Mouse (Mus musculus) cerebellum, adult 11-12 months (tissue): ENCODE results near the gene Ptprq.

Experiments
- DNase-seq: peaks from one replicate; pipeline ENCODE4 v3.0.0; 2022

The Ptprq gene

DNA sequence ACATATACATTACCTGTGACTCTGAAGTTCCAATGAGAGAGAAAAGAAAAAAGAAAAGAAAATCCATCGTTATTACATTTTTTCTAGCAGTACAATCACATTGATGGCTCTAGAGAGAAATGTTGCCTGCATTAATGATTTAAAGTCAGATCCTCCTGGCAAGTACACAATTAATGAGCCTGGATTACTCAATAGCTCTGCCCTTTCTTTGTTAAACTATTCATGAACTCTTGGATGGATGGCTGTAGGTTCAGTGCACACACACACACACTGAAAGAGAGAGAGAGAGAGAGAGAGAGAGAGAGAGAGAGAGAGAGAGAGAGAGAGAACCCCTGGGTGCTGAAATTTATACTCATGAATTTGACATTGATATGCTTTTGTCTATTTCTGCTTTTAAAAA, at the start of gene Ptprq:
Gene Ptprq, minus strand, starts transcription at position 246 of the 400 bp plus-strand sequence.
- DNase-seq: no peak

DNA sequence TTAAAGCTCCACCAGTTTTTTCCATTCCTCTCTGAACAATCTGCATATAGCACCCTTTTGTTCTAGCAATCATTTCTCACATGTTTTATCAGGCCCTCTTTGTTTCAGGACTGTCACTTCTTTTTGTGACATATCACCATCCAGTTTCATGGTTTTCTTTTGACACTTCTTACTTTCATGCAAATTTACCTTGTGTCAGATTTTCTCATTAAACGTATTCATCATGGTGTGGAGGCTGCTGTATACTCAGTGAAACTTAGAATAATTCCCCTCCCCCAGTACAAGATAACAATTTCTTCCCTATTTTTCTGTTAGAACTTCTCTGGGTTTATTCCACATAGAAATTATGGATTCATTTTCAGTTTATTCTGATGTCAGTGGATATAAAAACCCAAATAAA, 39.8 kb upstream of the Ptprq start:
- DNase-seq: no peak

DNA sequence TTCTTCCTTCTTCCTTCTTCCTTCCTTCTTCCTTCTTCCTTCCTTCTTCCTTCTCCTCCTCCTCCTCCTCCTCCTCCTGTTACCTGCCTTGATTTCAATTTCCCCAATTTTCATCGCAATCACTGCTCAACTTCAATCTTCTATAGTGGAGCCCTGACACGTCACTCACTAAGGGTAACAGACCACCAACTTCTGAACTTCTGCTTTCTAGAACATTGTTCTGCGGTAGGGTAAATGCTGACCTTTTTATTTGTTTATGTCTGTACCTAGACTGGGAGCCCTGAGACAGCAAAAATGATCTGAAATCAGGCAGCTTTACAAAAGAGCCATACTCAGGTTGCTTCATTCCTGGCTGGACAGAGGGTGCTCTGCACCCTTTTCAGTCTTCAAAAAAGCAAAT, 33.6 kb upstream of the Ptprq start:
- DNase-seq: no peak

DNA sequence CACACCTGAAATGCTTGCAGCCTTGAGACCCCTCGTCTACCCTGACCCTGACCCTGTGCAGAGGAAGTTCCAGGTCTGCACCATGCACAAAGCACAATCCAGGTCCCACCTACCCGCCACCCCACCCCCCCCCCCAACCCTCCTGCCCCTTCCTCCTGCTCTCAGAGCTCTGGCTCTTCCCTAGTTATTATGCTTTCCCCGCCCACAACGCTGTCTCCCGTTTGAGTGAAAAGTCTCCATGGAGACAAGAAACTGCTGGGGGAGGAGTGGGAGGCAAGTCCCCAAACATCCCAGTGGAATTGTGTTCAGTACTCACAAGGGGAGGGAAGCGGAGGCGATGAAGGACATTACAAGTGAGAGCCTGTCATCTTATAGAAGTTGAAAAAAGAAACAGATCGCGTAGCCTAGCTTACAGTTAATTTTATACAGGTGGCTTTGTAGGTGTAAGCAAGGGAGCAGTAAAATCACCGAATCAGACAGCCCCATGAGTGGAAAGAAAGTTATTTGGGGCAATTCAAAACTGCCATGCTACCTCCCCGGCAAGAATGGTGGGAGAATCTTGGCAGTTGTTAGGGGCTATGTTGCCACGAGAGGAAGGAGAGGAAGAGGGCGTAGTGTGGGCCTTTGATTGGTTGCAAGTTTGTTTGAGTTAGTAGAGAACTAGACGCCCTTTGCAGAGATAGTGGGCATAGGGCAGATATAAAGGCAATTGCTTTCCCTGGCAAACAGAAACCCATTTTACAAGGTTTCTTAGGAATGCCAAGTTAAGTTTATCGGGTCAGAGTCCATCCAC, 32.7 kb upstream of the Ptprq start:
- no peak for DNase-seq

DNA sequence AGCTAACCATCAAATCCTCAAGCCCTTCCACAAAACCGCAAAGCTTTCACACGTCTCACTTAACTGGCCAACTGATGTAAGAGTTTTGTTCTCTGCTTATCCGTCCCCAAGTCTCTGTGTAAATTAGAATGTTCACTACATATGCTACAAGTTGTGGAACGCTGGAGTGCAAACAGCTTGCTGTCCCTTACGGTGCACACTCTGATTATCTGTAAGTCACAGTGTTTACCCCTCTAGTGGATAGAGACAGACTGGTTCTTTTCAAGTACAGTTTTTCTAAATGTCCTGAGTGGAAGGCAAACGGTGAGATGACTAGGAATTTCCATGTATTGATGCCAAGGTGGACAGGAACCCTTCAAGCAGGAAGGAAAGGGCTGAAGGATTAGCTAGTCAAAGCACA, 32.1 kb upstream of the Ptprq start:
- DNase-seq: no peak

DNA sequence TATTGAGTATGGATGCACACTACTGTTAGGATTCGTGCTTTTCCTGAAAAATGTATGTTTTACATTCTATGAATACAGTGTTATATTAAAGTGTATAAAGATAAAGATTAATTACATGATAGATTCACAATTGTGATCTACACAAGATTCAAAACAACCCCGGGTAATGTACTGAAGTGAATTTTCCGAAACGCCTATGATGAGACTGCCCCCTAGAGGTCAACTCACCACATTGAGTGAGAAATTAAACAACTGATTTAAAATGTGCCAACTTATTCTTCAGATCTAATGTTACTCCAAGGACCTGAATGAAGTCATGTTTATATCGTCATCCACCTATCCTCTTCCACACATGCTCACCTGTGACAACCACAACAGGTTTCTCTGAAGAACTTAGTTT, 27.7 kb upstream of the Ptprq start:
- DNase-seq: no peak

DNA sequence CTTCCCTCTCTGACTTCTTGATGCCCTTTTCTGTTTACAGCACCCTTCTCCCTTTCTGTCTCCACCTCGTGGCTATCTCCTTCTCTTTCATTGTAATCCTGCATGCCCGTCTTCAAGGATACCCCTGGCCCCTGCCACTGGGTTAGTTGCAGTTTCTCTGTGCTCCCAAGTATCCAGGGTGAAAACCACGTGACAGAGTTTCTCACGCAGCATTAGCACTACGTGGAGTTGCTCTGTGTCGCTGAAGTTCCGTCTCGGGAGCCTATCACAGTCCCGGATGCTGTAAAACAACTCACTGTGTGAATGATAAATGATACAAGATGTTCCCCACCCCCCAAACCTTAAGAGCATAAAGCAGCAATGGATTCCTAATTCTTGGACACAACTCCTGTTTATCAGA, 26.9 kb upstream of the Ptprq start:
- no peak for DNase-seq

DNA sequence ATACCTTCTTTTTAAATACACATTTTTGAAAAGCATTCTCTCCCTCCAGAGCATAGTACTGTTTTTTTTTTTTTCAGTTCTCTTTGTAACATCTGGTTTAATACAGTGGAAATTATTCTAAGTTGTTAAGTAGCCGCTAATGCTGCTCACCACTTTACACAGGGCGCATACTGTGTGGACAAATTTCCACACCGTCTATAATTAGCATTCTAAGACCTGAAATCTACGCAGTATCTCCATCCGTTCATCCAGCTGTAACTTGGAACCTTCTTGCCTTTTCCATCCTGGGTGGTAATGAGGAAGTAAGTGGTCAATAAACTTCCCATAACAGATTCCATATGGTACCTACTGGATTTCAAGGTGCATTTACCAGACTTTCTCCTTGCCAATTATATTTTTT, 20.0 kb upstream of the Ptprq start:
- DNase-seq: no peak

DNA sequence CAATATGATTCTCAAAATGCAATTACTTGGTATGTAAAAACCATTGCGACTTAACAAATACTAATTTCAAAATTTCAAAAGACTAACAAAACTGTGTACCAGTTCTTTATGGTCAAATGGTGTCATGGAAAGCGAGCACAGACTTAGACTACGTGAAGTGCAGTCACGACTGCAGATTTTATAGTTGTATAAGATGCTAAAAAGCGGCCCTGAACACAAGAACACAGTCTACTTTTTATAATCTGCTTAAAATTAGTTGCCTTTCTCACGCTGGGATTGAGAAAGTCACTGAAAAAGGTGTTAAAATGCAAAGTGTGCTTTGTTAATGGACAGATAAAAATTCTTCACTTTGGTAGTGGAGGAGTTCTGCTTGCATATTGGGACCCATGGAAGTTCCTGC, 17.9 kb upstream of the Ptprq start:
- no peak for DNase-seq

DNA sequence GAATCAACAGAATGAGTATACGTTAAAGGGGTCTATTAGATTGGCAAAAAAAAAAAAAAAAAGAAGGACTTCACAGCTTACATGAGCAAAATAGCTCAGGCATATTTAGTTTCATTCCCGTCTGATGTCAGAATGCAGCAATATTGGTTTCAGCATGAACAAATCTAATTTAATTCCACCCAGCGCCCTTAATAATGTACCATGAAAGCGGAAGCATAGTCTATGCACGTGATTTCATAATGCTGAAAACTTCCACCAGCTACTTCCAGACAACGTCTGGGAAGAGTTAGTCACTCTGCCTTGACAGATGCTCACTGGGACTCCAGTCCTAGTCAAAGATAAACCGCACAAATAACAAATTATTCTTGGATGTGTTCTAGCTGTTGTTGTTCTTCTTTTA, 15.6 kb upstream of the Ptprq start:
- DNase-seq: no peak

DNA sequence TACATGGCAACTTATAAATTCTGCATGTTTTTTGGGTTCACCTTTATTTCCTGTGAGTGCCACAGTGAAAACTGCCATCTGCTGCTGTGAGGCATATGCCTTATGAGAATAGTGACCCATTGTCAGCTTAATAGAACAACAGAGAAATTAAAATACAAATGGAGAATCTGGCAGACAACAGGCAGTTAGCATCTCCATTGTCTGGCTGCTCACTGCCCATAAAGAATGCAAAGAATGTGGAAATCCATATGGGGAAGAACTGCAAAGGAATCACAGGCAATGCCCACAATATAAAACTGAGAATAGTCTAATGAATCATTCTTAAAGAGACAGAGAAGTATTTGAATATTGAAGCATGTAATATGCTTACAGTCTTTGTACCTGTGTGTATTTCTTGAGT, 14.5 kb upstream of the Ptprq start:
- DNase-seq: no peak

DNA sequence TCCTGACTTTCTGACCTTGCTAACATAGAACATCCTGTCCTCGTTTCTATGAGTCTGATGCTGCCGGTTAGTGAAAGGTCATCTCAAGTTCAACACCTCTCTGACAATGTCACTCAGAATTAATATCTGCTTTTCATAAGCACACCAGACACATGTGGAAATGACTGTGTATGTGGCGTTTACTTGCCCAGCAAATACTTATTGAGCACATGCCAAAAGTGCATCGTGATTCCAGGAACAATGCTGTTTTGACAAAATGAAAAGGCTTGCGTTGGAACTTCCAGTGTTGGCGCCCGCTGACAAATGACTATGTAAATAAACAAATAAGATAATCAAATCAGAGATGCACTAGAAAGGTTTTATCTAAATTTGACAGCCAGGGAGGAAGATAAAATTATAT, 5.8 kb upstream of the Ptprq start:
- no peak for DNase-seq

DNA sequence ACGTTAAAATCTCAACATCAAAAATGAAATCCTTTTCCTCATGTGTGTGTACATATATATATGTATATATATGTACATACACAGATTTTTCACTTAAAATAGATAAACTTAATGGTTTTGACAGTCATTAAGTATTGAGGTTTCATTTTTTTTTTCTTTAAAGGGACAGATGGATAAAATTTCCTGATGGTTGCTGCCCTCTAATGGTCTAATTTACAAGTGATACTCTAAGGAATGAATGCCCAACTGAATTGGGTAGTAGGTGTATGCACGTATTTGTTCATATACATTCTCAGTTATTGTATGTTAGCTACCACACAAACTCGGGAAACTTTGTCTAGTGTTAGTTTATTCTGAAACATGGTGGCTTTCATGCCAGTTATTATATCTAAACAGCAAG, 15.4 kb downstream of the Ptprq start:
- no peak for DNase-seq

DNA sequence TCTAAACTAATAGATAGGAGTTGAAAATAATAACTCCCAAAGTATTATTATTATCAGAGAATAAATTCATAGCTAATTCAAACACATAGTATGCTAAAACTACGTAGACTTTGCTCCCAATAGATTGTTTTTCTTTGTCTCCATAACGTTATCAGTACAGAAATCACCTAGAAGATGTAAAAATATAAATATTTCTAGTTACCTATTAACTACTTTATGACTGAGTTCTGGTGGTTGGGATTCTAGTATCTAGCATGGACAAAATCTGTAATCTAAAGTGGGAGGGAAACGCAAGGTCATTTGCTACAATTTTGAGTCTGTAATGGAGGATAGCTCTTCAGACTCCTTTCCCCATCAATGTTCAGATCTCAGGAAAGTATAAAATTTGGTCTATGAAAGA, 18.9 kb downstream of the Ptprq start:
- DNase-seq: no peak

DNA sequence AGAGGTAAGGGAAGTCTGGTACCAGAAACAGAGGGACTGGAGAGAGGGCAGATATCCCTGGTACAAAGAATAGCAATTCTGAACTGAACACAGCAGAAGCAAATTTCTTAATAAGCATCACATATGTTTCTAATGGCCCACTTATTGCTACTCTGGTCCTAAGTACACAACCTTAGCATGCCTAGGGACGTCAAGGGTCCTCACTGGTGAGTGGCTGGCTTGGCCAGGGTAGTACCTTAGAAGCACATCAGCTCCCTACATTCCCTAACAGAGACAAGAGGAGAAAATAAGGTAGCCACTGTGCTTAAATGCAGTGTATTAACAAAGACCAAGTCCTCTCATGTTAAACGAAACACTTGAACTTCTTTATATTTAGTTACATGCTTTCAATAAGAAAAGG, 21.1 kb downstream of the Ptprq start:
- no peak for DNase-seq

DNA sequence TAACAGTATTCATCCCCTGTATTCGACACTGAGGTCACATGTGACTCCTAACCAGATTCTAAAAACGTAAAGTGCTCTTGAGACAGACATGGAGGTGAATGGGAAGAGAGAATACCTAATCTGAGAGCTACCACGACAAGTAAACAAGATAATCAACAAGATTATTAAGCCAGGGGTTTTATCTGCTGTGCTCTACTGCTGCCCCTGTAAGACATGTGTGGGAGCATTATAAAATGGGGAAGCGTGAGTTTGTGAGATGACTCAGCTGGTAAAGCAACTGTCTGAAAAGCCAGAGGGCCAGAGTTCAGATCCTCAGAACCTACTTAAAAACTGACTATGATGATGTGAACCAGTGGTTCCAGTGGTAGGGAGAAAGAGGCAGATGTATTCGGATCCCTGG, 22.7 kb downstream of the Ptprq start:
- no peak for DNase-seq

DNA sequence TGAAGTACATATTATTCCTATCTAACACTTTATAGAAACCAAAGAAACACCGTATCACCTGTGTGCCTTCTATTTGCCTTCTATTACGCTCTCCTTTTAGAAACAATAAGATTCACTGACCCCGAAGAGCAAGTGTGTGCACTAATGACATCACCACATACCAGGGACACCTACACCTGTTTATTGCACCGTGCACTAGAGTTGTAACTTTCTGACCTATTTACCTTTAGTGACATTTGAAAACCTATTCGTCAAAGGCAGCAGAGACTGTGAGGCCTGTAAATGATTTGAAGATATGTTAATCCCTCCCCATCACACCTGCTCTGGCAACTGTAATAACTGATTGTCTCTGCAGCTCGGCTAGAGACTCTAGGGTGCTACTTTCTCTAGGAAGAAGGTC, 32.5 kb downstream of the Ptprq start:
- DNase-seq: no peak

DNA sequence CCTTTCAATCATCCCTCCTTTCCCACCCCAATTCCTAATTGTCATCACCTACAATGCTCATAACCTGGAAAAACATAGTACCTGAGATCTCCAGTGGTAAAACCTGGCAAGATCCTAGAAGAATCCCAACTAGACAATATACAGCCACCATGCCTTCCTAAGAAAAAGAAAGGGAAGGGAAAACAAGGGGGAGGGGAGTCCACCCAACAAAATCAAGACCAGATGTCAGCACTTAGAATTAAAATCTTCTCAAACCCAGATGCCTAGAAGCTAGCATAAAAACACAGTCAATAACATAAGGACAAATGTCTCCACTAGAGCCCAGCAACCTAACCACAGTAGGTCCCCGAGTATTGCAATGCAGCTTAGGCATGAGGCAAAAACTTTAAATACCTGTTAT, 43.9 kb downstream of the Ptprq start:
- DNase-seq: no peak

DNA sequence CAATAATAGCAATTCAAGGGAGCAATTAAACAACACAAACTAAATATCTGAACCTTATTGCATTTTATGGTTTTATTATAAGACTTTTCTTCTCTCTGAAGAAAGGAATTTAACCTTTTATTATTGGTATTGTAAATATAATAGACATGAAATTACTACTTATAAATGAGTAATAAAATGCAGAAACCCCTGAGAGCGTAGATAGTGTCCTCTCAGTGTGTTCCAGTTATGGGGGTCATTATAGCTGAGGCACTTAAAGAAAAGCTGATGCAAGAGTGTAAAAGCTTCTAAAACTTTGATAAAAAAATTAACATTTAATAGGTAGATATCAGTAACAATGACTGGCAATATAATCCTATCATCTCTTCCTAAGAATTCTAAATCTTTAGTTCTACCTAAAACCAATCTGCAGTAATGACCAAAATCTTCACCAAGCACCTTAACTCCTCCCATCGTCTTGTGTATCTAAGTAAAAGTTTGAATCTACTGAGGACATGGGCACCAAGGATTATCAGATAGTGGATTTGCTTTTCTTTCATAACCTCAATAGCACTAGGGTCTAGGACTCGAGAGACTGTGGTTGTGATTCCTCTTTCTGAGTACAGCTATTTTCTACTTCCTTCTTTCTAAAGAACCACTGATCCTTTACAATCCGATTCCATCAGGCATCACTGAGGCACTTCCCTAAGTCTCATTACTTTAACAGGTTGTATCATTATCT, 51.3 kb downstream of the Ptprq start:
- DNase-seq: no peak

DNA sequence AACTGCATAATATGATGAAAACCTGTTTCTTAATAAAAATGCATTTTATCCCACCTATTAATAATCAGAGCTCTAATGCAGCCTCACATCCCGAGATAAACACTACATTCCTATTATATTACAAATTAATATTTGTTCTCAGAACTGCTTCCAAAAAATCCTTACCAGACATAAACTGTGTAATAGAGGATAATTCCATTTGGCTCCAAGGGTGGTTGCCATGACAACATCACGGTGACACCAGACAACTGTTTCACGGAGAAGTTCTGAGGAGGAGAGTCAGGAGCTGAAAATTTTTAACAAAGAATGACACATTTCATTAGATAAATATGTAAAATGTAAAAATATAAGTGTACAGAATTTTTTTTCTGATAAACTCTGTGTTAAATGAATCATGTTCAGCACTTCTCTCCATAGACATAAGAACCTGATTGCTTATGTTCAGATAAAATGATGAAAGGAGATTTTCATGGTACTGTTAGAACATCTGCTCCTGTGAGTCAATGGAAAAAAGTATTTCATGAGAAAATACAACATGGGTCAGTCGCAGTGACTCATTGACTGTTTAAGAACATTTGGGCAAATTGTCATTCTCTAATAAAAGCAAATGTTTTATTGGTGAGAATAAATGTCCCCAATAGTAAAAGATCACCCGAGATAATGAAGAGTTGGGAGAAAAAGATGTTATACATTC, 57.3 kb downstream of the Ptprq start:
- DNase-seq: no peak

DNA sequence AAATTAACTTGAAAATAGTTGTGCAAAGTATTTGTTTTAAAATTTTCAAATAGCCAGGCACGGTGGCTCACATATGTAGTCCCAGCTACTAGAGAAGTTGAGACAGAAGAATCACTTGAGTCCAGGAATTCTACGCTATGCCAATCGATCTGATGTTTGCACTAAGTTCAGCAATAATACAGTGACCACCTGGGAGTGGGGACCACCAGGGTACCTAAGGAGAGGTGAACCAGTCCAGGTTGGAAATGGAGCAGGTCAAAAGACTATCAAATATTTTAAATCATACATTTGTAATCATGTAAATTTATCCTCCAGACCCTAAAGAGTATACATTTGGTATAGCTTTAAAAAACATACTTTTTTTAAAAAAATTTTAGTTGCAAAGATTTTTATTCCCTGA, 57.9 kb downstream of the Ptprq start:
- no peak for DNase-seq

DNA sequence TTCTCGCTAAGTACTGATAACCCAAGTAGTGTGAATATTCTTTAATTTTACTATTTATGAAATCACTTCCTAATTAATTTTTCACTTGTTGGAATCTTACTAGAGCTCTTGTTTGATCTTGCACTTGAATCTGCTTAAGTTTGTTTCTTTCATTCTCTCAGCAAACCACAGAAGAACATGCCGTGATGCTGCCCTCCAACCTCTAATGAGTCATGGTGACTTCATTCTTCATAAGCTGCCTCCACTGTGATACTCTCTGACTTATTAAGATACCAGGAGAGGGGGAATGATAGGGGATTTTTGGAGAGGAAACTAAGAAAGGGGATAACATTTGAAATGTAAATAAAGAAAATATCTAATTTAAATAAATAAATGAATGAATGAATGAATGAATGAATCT, 60.7 kb downstream of the Ptprq start:
- no peak for DNase-seq

DNA sequence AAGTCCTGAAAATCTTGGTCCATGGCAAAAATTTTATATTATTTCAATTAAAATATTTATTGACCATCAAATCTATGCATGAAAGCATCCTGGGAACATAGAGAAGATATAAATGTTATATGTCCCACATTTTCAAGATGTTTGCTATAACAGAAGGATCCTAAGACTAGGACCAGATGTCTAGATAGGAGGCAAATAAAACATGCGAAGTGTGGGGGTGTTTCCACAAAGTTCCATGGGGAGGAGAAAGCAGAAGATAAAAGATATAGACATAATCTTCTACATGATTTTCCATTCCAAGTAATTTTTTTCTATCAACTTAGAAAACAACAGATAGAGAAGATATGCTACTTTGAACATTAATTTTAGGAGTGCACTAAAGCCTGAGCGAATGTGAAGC, 70.2 kb downstream of the Ptprq start:
- DNase-seq: no peak

DNA sequence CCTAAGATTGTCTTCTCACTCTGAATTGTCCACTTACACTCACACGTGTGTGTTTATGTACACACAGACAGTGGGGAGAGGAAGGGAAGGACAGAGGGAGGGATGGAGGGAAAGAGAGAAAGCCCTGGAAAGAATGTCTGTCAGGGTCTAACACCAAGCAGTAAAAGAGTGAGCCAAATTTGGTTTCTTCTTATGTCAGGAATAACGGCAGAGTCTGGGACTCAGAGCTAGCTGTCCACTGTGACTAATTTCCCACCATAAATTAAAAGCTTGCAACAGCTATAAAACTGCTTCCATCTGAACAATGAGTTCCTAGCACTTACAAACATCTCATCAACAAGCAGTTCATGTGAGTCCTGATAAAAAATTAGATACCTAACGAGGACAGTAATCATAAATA, 91.7 kb downstream of the Ptprq start:
- DNase-seq: no peak
